Mouse (Mus musculus) embryonic facial prominence, embryonic 15.5 days (tissue): Measurements from ENCODE around the gene Necab3. TPM values are rescaled to one million over a fixed set of nuclear protein-coding genes. Genes with fewer than 3 reads are reported as not detected.

ENCODE experiments used
- ATAC-seq: fragments of 200-750 bp; cut with Nextera tagmentation; 2 replicates; pipeline ENCODE4 v1.8.0; 2017; ENCODE audit warnings: low read depth, moderate TSS enrichment; ENCODE audit not compliant: insufficient number of reproducible peaks, low FRiP score, low TSS enrichment
- H3K27ac ChIP-seq: fragments of 300-500 bp; sonication (generic); replicated peaks from 2 replicates; pipeline ENCODE4 v1.5.1; 2015; ENCODE audit warnings: mild to moderate bottlenecking, inconsistent platforms
- H3K27me3 ChIP-seq: fragments of 300-500 bp; sonication (generic); 2 replicates; pipeline ENCODE4 v1.6.1; 2015; ENCODE audit warnings: inconsistent platforms
- H3K36me3 ChIP-seq: fragments of 300-500 bp; sonication (generic); 2 replicates; pipeline ENCODE4 v1.6.1; 2015; ENCODE audit warnings: mild to moderate bottlenecking, inconsistent platforms
- H3K4me1 ChIP-seq: fragments of 300-500 bp; sonication (generic); 2 replicates; pipeline ENCODE4 v1.6.1; 2015; ENCODE audit warnings: inconsistent platforms
- H3K4me2 ChIP-seq: fragments of 300-500 bp; sonication (generic); replicated peaks from 2 replicates; pipeline ENCODE4 v1.6.1; 2015; ENCODE audit warnings: mild to moderate bottlenecking, inconsistent platforms
- H3K4me3 ChIP-seq: fragments of 300-500 bp; sonication (generic); replicated peaks from 2 replicates; pipeline ENCODE4 v1.5.1; 2015; ENCODE audit warnings: mild to moderate bottlenecking, inconsistent platforms
- H3K9ac ChIP-seq: fragments of 300-500 bp; sonication (generic); 2 replicates; pipeline ENCODE4 v1.6.1; 2015; ENCODE audit warnings: inconsistent platforms
- H3K9me3 ChIP-seq: fragments of 300-500 bp; sonication (generic); replicated peaks from 2 replicates; pipeline ENCODE4 v1.6.1; 2016; ENCODE audit warnings: inconsistent platforms
- WGBS: fragments of 180-500 bp; shearing (Covaris S2); methylation state at CpG from one replicate; pipeline ENCODE4 v1.1.7; 2015; 5-methylcytosine and 5-hydroxymethylcytosine counted together
- polyA plus RNA-seq: library from polyadenylated mRNA; unstranded; fragments of >200 nt; fragmentation: Nextera tagmentation; extraction: Ambion mirVana; gene quantifications from 2 replicates; pipeline ENCODE4 v1.2.1, GENCODE M21; 2015

The Necab3 gene
- polyA plus RNA-seq, 1 experiment from 2014 or later = 4.3 TPM

DNA sequence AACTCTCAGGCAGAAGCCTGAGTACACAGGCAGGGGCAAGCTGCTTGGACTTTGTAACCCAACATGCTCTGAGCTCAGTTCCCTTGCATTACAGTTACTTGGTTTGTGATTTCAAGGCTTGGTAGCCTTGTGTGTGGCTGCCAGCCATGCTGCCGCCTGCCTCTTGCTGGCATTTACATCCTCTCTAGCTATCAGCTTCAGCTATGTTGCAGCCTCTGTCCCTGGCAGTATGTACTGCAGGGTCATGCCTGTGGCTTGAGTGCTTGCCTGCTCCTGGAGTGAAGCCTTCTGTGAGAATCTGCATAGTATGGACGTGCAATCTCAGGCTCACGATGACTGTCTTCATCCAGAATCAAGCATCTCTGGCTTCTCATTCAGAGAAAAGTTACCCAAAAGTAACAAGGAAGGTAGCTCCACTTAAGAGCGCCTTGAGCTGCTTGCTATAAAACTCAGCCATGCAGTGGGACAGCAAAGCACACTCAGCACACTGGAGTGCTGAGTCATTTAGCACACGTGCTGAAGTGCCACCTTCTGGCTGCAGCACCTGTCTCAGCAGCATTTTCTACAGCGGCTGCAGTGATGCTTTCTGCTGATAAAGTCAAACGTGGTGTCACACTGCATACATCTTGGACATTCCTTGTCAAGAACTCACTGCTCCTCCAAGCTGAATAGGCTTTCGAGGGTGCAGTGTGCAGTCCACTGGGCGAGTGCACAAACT lies 51.0 kb downstream of the Necab3 start:
- no peak overlapping the region for H3K4me2 ChIP-seq
- no peaks in the 10 kb centered on the region for H3K27me3 ChIP-seq
- H3K4me3 ChIP-seq = no peak overlapping the region
- peaks cover 51% of the 10 kb centered on the region for H3K36me3 ChIP-seq
- no peaks in the 10 kb centered on the region for H3K4me1 ChIP-seq
- ATAC-seq = no peak
- H3K9ac ChIP-seq = no peak overlapping the region
- WGBS = 72% methylated on average over 9 of the region's 9 CpGs
- H3K9me3 ChIP-seq = no peaks in the 10 kb centered on the region
- no peak overlapping the region for H3K27ac ChIP-seq

DNA sequence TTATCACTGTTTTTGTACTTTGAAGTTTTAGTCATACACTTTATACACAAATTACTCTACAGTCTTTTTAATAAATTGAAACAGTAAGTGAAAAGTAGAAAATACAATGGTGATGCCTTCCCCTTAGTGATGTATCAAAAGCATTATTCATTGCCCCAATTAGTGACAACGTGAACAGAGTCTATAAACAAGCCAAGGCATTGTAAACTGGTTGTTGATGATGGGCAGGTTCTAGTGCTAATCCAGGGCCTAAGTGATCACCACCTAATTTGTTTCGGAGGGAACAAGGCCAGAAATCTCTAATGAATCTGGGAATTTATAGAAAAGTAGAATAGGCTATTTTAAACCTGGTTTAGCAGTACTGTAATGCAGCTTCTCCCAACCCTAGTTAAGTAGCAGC lies 51.6 kb downstream of the Necab3 start:
- no peak for ATAC-seq
- H3K9ac ChIP-seq = no peak overlapping the region
- H3K27me3 ChIP-seq = no peaks in the 10 kb centered on the region
- 73% methylated on average over 2 of the region's 2 CpGs for WGBS
- no peaks in the 10 kb centered on the region for H3K4me1 ChIP-seq
- no peaks in the 10 kb centered on the region for H3K9me3 ChIP-seq
- H3K27ac ChIP-seq = no peak overlapping the region
- H3K4me3 ChIP-seq = no peak overlapping the region
- H3K4me2 ChIP-seq = no peak overlapping the region
- H3K36me3 ChIP-seq = peaks cover 45% of the 10 kb centered on the region

DNA sequence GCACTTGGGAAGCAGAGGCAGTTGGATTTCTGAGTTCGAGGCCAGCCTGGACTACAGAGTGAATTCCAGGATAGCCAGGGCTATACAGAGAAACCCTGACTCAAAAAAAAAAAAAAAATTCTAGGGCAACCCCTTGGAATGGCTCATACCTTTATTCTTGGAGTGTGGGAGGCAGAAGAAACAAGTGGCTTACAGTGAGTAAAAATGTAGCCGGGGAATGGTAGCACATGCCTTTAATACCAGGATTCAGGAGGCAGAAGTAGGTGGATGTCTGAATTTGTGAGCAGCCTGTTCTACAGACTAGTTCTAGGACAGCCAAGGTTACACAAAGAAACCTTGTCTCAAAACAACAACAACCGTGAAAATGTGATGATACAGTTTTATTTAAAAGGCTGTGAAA lies 57.9 kb downstream of the Necab3 start:
- no peak for ATAC-seq
- Histone ChIP-seq H3K27ac (no peak overlapping the region), H3K9ac (no peak overlapping the region), H3K36me3 (peaks cover 20% of the 10 kb centered on the region), H3K4me3 (no peak overlapping the region), H3K4me2 (no peak overlapping the region), H3K4me1 (peaks cover 5% of the 10 kb centered on the region; the same call in 1 of the 2 replicates), H3K27me3 (no peaks in the 10 kb centered on the region), H3K9me3 (no peaks in the 10 kb centered on the region)
- 87% methylated on average over 3 of the region's 3 CpGs for WGBS

DNA sequence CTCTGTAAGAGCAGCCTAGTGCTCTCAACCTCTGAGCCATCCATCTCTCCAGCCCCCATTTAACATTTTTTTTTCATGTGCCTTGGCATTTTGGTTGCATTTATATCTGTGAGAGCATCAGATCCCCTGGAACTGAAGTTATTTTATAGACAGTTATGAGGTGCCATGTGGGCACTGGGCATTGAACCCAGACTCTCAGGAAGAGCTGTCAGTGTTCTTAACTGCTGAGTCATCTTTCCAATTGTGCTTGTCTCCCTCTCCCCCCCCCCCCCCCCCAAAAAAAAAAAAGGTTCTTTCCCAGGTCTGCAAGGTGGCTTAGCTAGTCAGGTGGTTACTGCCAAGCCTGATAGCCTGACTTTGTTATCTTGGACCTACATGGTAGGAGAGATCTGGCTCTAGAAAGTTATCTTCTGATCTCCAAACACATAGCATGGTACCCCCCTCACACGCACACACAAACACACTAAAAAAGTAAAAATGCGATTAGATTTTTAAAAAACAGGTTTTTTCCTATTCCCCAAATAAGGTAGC lies 58.9 kb downstream of the Necab3 start:
- Histone ChIP-seq H3K4me2 (no peak overlapping the region), H3K9me3 (no peaks in the 10 kb centered on the region), H3K4me1 (peaks cover 5% of the 10 kb centered on the region; the same call in 1 of the 2 replicates), H3K27me3 (no peaks in the 10 kb centered on the region), H3K9ac (no peak overlapping the region), H3K36me3 (peaks cover 15% of the 10 kb centered on the region), H3K4me3 (no peak overlapping the region), H3K27ac (no peak overlapping the region)
- 97% methylated on average over 2 of the region's 2 CpGs for WGBS
- no peak for ATAC-seq

DNA sequence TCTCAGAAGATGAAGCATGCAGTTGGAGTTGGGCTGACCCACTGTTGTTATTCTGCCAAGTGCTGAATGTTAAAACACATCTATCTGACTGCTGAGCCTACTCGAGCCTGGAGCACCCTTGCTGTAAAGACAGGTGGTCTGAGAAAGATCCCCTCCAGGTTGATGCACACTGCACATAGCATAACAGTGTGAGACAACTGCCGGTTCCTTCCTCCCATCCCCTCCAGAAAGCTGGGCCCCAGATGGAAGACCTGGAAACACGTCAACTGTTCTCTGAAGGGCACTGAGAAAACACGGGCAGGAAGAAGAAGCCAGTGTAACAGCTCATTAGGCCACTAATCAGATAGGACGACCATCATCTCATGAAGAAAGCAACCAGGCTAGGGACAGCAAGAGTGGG lies 60.1 kb downstream of the Necab3 start:
- H3K4me1 ChIP-seq = peaks cover 5% of the 10 kb centered on the region; the same call in 1 of the 2 replicates
- H3K27me3 ChIP-seq = no peaks in the 10 kb centered on the region
- H3K9me3 ChIP-seq = no peaks in the 10 kb centered on the region
- H3K9ac ChIP-seq = no peak overlapping the region
- H3K36me3 ChIP-seq = peaks cover 6% of the 10 kb centered on the region
- WGBS = 57% methylated on average over 5 of the region's 5 CpGs
- no peak overlapping the region for H3K27ac ChIP-seq
- H3K4me3 ChIP-seq = no peak overlapping the region
- ATAC-seq = no peak
- no peak overlapping the region for H3K4me2 ChIP-seq

DNA sequence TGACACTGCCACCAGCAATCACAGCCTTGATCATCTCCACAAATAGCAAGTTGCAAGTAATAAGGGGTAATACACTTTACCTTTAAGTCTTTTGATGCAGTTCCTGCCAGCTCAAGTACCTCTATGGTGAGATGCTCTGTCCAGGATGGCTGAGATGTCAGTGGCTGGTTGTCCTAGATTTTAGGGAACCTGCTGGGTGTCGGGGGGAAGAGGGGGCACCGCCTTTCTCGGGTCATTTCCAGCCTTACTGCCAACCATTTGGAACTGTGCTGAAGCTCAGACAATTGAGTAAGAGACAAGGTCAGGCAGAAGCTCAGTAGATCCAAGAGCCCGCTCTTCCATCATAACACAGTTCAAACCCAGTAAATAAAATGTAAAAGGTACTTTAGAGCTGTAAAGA lies 63.7 kb downstream of the Necab3 start:
- Histone ChIP-seq H3K4me2 (no peak overlapping the region), H3K4me1 (peaks cover 9% of the 10 kb centered on the region; the same call in 1 of the 2 replicates), H3K27ac (no peak overlapping the region), H3K27me3 (no peaks in the 10 kb centered on the region), H3K4me3 (no peak overlapping the region), H3K9me3 (no peaks in the 10 kb centered on the region), H3K9ac (no peak overlapping the region), H3K36me3 (no peaks in the 10 kb centered on the region)
- no peak for ATAC-seq
- 96% methylated on average over 4 of the region's 4 CpGs for WGBS

Other genes starting within 250 kb of the Necab3 start
- gene Cdk5rap1, start 185.9 kb downstream of the Necab3 start, polyA plus RNA-seq = 20.1 and 21.1 TPM in 2 replicates
- 12.1 and 12.8 TPM in 2 replicates for gene Snta1, start 150.8 kb downstream of the Necab3 start, polyA plus RNA-seq
- gene Cbfa2t2, start 122.4 kb downstream of the Necab3 start, polyA plus RNA-seq = 40.9 and 43.6 TPM in 2 replicates
- gene 1700003F12Rik, start 11.8 kb downstream of the Necab3 start, polyA plus RNA-seq = 0.83 and 1.3 TPM in 2 replicates
- gene Actl10, start 7.1 kb downstream of the Necab3 start, polyA plus RNA-seq = 0.17 and 0.25 TPM in 2 replicates
- gene E2f1, start 11.0 kb upstream of the Necab3 start, polyA plus RNA-seq = 24.6 and 25.5 TPM in 2 replicates
- 30.5 and 33.1 TPM in 2 replicates for gene Pxmp4, start 44.8 kb upstream of the Necab3 start, polyA plus RNA-seq
- gene Zfp341, start 54.4 kb upstream of the Necab3 start, polyA plus RNA-seq = 1.6 and 2.0 TPM in 2 replicates
- 0.49 TPM in 1 of 2 replicates, not detected in the other for gene 4930519P11Rik, start 54.5 kb upstream of the Necab3 start, polyA plus RNA-seq
- gene Chmp4b, start 92.8 kb upstream of the Necab3 start, polyA plus RNA-seq = 38.1 and 47.7 TPM in 2 replicates
- gene Gm14214, start 211.1 kb upstream of the Necab3 start, polyA plus RNA-seq = not detected in 2 replicates
- gene Raly, start 232.2 kb upstream of the Necab3 start, polyA plus RNA-seq = 49.4 TPM in 2 replicates
- 18.8 and 20.1 TPM in 2 replicates for gene a, start 232.5 kb upstream of the Necab3 start, polyA plus RNA-seq